Mouse (Mus musculus) gastrocnemius, postnatal 4 days (tissue): Measurements from ENCODE around the gene Sstr5. TPM values are rescaled to one million over a fixed set of nuclear protein-coding genes. Genes with fewer than 3 reads are reported as not detected.

ENCODE experiments used
- DNase-seq, 2 experiments: peaks; one replicate each; pipeline ENCODE4 v3.0.0; 2021 to 2022; ENCODE audit warnings: low spot score in 2 of 2, mixed read lengths in 2 of 2
- long read RNA-seq, 2 experiments: library from polyadenylated mRNA; stranded (forward); transcript quantifications; one replicate each; pipeline ENCODE4 v2.0.0; 2021
- total RNA-seq, 2 experiments: library from RNA; stranded (reverse); gene quantifications; 2 replicates each; pipeline ENCODE4 v1.2.3; 2021

Sstr5 gene
- not detected for total RNA-seq
- long read RNA-seq, experiment 1 = 0 reads
- long read RNA-seq, experiment 2 = 0 reads

DNA sequence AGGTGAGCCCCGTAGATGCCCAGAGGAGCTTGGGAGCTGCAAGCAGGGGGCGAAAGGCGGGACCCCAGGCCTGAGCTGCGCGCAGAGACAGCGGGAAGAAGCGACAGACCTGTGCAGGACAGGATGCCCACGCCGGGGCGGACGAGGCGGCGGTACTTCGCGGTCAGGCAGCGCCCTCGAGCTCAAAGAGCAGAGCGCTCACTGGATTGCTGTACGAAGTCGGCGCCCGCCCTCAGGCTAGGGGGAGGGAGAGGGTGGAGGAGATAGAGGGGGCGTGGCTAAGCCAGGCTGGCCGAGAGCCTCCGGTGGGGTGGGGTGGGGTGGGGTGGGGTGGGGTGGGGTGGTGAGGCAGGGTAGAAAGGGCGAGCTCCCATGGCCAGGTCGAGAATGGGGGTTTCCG lies at the start of gene Sstr5:
TSS of gene Sstr5 (minus strand) at position 276 of the 400 bp plus-strand sequence.
- no peak for DNase-seq

DNA sequence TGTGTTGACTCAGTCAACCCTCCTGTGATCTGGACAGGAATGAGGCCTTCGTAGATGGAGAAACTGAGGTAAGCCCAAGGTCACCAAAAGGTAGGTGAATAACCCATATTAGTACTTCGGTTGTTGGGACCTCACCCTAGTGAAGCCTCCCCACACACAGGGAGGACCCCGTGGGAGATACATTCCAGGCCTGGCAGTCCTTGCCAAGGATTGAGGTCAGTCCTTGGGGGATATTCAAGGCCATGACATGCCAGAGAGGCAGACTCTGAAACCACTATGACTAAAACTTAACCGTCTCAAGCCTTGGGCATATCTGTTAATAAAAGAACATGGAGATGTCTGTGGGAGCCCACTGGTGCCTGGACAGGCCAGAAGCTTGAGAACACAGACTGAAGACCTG lies 44.7 kb upstream of the Sstr5 start:
- no peak for DNase-seq

DNA sequence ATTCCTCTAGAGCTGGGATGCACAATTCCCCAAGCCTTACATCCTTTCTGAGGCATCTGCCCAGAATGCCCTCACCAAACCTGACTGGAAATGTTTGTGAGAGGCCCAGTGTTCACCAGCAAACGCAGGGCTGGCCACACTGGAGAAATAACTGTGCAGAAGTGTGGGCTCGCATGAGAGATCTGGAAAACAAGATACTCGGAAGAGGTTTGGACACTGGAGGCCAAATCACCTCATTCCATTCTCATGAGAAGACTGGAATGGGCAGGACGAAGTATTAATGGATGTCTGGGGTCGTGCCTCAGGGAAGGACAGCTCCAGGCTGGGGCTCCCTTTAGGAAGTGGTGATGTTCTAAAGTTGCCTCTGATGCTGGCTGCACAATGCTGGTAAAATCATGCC lies 43.6 kb upstream of the Sstr5 start:
- DNase-seq = no peak

DNA sequence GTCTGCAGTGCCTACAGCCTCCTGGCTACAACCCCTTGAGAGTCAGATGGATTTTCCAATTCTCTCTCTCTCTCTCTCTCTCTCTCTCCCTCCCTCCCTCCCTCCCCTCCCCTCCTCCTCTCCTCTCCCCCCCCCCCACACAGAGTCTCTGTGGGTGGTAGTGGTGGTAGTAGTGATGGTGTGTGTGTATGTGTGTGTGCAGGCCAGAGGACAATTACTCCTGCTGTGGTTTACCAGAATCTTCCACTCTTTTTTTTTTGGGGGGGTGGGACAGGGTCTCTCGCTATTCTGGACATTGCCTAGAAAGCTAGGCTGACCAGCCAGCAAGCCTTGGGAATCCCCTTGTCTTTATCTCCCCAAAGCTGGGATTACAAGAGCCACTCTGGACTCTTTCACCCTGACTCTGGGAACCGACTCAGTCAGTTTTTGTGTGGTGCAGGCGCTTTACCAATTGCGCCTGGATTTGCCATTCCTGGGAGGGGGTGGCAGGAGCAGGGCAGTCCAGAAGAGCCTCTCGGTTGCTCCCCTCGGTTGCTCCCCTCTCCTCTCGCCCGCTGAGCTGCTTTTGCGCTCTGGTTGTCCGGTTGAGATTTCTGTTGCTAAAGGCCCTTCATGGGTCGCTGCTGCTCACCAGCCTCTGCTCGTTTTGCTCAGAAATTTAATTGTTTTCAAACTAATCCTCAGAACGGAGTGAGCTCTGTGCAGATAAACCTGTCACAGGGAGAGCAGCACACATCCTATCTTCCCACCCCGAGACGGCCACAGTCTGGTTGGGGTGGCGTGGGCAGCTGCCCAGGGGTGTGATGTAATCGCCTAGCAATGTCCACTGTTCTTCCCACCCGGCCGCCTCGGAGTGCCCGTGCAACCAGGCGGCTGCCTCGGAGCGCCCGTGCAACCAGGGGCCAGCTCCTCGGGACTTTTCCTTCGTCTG lies 42.1 kb upstream of the Sstr5 start:
- DNase-seq = peak in 1 of 2 experiments; percentile 63

DNA sequence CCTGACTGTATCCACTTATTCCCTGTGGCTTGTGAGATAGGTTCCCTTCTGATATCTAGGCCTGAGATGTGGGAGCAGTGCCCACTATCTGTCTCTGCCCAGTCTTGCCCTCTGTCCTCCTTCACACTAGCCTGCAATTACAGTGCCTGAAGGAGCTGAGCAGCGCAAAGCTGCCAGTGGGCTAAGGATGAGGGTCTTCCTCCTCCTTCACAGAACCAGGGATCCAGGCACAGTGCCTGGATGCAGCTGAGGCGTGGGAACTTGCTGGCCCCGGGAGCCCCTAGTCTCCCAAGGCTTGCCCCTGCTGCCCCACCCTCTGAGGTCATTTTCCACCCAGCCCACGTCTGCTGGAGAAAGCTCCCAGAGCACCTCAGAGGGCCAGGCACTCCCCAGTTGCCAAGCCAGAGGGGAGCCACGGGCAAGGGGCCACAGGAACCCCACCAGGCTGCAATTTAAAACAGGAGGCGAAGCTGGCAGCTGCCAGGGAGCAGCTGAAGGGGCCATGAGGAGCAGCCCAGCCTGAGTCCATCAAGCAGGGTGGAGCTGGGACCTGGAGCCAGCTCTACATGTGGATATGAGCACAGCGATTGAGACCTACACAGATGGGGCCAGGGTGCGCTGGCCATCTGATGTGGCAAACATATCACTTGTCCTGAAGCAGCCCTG lies 33.4 kb upstream of the Sstr5 start:
- DNase-seq = no peak

DNA sequence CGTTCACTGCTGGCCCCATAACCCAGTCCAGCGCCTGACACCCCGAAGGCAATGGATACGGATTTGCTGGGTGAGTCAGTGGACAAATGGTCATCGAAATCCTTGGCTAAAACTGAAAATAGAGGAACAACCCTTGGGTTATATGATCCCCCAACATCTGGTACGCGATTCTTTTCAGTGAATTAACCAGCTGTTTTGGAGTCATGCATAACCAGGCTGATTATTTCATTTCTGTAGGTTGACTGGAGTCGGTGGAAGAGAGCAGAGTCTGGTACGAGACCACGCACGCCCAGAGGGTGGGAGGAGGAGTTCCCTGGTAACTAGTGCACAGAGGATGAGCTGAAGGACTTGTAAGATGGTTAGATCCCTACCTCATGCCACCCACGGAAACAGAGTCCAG lies 25.0 kb upstream of the Sstr5 start:
- no peak for DNase-seq

DNA sequence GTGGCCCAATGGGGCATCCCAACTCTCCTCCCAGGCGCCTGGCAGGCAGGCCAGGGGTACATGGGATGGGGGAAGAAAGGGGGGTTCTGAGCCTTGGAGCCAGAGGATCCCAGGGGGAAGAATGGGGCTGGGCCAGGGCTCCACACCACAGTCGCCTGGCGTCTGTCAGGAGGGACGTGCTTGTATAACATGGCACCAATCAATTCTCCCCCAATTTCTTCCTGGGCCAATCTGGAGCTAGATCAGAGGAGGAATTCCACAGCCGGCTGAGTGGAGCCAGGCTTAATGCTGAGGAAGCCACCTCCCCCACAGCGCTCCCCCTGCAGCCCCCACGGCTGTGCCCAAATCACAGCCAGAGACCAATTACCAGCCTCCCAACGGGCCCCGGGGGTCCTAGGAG lies 23.4 kb upstream of the Sstr5 start:
- DNase-seq = no peak

DNA sequence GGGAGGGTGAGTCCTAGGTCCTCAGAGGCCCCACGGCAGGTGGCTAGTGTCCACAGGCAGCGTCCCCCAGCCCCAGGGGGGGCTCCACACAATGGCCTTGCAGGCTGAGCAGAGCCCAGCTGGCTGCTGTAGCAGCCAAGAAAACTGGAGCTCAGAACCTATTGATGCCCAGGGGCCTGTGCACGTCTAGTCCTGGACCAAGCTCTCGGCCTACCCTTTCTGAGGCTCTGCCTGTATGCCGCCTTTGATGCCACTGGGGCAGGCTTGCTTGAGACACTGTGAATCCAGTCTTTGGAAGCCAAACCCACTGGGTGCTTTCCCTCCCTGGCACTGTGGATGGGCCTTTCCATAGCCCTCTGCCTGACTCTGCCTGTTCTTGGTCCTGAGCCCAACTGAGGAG lies 22.4 kb upstream of the Sstr5 start:
- no peak for DNase-seq

DNA sequence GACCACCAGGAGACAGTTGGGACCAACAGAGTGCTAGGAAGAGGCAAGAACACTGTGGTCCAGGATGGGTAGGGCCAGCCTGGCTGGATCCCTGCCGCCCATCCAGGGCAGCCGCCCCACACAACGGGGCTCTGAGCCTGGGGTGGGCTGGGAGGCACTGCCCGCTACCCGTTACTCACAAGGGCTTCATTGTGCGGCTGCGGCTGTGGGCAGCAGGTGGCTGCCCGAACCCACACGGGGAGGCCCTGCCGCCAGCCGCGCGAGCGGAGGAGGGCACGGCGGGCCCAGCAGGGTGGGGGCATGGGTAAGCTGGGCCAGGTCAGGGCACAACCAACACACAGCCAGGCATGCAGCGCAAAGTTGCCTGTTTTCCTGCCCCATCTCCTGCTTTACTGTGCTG lies 21.1 kb upstream of the Sstr5 start:
- peak in 1 of 2 experiments; percentile 33 for DNase-seq

DNA sequence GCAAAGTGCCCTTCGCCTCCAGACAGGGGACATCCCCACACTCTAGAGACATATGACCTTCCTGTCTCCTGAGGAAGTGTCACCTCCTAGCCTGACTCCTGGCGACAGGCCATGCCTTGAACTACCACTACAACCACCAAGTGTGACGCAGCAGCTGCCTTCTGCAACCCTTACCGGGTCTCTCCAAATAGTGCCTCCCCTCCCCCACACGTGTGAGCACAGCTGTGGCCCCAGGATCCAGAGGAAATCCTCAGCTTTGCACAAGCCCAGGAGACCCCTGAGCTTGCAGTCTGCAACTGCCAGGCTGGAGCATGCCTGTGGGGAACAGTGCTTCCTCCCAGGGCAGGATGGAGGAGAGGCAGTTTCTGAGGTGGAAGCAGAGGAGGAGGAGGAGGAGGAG lies 19.2 kb upstream of the Sstr5 start:
- no peak for DNase-seq

DNA sequence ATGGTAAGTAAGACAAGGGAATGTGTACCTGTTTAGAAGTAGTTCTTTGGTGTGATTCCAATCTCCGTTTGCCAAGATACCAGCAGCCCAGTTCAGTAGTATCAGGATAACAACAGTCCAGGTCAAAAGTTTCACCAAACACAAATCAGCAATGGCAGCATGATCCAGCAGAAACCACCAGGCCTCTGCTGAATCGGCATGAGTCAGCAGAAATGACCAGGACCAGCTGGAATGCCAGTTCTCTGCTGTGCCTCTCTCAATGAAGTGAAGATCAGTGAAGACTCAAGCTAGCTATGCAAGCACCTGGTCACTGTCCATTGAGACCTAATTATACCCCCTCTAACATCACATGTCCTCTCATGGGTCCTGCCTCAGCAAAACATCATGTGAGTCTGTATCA lies 17.0 kb upstream of the Sstr5 start:
- no peak for DNase-seq

DNA sequence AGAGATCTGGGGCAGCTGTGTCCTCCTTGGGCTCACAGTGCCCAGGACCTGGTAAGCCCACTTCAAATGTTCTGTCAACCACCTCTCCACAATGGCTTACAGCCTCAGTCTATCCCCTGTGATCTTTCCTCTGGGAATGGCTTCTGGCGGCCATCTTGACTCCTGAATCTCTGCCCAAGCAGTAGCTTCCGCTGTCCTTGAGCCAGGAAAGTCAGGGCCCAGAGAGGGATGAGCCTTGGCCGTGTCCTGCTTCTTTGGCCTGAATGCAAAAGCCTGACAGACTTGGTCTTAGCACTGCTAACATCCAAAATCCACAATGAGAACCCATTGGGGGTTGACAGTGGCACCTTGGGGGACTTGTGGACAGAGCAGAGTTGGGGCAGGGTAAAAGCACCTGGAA lies 14.8 kb upstream of the Sstr5 start:
- DNase-seq = no peak

DNA sequence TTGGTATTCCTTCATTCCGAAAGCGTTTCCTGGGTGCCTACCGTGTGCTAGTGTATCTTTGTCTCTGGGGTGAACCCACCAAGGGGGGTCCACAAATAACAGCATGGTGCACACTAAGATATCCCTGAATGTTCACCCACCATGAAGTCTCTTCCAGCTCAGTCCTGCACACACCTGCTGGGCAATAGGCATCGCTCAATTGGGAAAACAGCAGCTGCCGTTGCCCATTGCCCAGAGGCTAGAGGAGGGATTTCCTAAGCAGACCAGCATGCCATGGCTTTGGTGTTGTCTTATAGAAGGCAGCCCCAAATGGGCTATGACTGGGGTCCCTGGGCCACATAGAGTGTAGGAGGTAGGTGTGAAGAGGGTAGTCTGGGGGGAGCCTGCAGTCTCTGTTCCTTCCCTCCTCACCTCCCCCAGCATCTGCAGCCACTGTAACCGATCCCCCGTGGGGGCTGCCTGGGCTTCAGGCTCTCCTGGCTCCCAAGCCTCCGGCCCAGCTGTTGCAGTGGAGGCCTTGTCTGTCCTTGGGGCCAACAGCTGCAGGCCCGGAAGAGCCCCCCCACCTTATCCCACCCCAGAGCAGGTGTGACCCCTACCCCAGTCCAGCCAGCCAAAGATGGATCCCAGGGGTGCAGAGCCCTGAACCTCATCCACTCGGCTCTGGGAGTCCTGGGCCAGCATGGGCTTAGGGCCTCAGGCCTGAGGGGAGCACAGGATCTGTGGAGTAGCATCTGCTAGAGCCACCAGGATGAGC lies 13.2 kb upstream of the Sstr5 start:
- DNase-seq = peak; percentile 50 to 63

DNA sequence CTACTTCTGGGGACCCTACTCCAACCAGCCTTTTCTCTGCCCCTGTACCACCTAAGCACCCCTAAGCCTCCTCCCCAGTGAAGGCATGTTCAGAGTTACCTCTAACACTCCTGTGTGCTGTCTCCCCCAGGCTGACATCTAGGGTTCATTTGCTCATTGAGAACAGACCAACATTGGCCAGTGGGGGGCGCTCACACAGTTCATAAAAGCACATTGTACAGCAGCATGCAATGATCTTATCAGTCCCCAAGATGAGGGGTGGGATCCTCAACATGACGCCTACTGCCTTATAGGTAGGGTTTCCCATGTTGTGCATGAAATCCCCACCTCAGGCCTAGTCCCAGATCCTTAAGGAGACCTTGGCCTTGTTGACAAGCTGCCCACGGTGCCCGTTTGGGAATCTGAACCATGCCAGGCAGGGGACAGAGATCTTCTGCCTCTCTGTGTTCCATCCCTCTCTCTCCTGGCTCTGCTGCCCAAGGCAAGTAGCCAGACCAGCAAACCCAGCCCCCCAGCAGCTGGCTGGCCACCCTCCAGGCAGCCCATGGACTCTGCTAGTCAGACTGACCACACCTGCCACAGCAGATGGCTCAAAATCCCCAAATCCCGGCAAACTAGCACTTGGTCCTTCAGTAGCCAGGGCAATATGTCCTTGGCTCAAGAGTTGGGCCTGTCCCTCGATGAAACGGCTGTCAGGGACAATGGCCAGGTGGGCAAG lies 11.9 kb upstream of the Sstr5 start:
- peak; percentile 57 to 78 for DNase-seq

DNA sequence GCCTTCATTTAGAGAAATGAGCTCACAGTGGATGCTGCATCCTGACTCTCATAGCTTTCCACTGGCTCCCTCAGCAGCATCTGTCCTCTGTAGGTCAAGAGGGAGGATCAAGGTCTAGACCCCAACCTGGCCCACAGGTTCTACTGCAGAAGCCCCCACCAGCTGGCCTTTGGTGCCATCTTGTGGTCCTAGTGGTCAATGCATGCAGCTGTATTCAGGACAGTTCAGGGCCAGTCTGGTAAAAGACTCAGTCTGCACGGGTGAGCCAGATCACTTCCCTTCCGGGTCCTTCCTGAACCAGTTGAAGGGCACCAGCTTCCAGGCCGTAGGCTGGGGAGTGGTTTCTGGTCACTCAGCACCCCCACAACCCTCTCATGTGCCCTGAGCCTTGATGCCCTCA lies 10.7 kb upstream of the Sstr5 start:
- peak; percentile 55 to 67 for DNase-seq

DNA sequence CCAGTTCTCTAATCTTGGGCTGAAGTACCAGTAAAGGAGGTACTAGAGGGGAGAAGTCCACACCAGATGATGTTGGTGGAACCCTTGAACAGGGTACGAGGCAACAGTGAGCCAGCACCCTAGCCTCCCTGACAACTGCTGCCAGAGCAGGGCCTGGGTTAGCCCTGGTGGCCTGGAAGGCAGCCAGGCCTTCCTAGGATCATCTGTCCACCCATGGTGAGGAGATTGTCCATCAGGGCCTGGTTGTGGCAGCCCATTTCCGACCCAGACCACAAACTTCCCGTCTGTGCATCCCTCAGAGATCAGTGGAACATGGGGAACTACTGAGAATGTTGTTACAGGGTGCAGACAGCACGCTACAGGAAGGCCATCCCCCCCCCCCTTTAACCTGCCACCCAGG lies 5.5 kb upstream of the Sstr5 start:
- DNase-seq = no peak

DNA sequence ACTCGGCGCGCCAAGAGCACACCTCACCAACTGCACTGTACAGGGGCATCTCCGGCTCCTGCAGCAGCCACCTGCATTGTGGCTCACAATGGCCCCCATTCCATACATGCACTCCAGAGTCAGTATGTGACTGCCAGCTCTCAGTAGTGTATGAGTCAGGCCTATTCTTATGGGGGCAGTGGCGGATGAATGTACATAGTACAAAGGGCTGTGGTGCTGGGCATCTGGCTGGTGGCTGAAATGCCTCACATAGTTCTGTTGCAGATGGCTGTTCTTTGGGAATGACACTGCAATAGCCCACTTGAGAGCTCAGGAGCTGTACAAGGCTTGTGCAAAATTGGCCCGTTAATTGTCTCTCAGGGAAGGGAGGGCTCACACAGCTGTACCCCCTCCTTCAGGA lies 15.0 kb downstream of the Sstr5 start:
- DNase-seq = no peak

DNA sequence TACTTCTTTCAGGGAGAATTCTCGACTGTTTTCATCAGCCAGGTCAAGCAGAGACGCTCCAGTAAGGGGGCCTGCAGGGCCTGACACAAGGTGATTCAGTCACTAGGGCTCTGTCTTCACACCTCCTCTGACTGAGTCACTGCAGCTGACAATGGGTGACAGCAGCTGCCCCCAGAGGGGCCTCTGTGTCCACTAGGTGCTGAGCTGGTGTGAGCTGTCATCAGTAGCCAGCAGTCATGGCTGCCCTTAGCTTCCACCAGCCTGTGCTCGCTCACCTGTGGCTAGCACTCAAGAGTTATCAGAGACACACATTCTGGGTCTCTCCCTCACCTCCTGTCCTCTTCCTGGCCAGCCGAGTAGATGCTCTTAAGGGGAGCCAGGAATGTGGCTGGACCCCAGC lies 16.3 kb downstream of the Sstr5 start:
- no peak for DNase-seq

DNA sequence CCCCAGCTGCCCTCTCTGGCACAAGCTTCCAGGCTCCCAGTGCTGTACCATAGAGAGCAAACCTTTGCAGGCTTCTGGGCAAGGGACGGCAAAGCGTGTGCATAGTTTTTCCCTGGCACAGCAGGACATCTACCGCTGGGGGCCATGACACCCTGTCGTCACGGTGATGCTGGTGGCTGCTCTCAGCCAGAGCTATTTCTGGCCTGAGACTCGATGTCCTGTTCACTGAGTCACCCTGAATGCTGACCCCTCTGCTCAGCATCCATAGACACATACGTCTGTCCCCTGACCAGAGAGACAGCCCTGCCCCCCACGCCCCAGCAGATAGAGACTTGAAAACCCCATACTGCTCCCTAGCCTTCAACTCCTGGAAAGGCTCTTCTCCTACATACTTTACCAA lies 16.9 kb downstream of the Sstr5 start:
- no peak for DNase-seq

DNA sequence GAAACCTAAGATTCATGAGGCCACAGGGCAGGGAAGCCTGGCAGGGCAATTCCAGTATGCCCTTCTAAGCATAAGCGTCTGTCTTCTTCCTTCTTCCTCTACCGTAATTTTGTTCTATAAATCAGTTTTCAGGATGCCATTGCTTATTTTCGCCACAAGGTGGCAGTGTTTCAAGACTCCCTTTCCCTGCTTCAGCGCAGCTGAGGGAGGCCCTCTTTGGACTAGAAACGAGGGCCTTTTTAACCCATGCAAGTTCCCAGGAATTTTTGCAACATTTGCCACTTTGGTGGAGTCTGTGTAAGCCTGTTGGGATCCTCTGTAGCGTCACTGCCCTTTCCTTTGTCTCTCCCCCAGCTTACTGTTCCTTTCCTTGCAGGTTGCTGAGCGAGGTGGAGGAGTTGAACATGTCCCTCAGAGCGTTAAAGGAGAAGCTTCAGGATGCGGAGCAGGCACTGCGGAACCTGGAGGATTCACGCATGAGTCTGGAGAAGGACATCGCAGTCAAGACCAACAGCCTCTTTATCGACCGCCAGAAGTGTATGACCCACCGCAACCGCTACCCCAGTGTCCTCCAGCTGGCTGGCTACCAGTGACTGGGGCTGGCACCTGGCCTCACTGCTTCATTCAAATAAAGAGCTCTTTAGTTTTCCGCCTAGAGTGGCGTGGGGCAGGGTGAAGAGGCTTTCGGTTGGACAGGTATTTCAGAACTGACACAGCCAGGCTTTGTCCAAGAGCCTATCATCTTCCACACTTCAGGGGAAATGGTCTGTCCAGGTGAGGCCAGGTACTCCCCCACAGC lies 20.9 kb downstream of the Sstr5 start:
- DNase-seq = peak in 1 of 2 experiments; percentile 51
